Mouse (Mus musculus) kidney, adult 2 months (tissue): ENCODE measurements around the gene Tnnt1. TPM values are rescaled to one million over a fixed set of nuclear protein-coding genes. Genes with fewer than 3 reads are reported as not detected.

ENCODE experiments used
- DNase-seq: peaks from one replicate; pipeline ENCODE4 v3.0.0; 2021
- H3K27ac ChIP-seq: fragments of 200-500 bp; 2 replicates; pipeline ENCODE4 v1.5.1; 2012; ENCODE audit warnings: low read depth, low read length, control low read depth, inconsistent platforms; ENCODE audit not compliant: insufficient read depth
- H3K27me3 ChIP-seq: fragments of 200-500 bp; replicated peaks from 2 replicates; pipeline ENCODE4 v1.6.1; 2012; ENCODE audit warnings: mild to moderate bottlenecking, moderate library complexity, low read length, inconsistent platforms; ENCODE audit not compliant: control insufficient read depth, insufficient read depth
- H3K36me3 ChIP-seq: fragments of 200-500 bp; 2 replicates; pipeline ENCODE4 v1.6.1; 2012; ENCODE audit warnings: mild to moderate bottlenecking, moderate library complexity, low read length, inconsistent platforms; ENCODE audit not compliant: control insufficient read depth, insufficient read depth
- H3K4me1 ChIP-seq: fragments of 200-500 bp; 2 replicates; pipeline ENCODE4 v1.6.1; 2011; ENCODE audit warnings: low read length; ENCODE audit not compliant: control insufficient read depth, insufficient read depth
- H3K4me3 ChIP-seq: fragments of 200-500 bp; 2 replicates; pipeline ENCODE4 v1.5.1; 2011; ENCODE audit warnings: mild to moderate bottlenecking, low read depth, low read length, control low read depth; ENCODE audit not compliant: insufficient read depth
- CTCF ChIP-seq: fragments of 200-500 bp; conservative IDR thresholded peaks from 2 replicates; pipeline ENCODE4 v1.5.1; 2011; ENCODE audit warnings: low read depth, mild to moderate bottlenecking, control low read depth, low read length, moderate library complexity, mixed read lengths; ENCODE audit not compliant: insufficient read depth, insufficient read length
- POLR2A ChIP-seq: fragments of 200-500 bp; IDR thresholded peaks from one replicate; pipeline ENCODE4 v1.6.1; 2011; ENCODE audit warnings: low read depth, low read length, control low read depth
- WGBS: fragments of 180-500 bp; shearing (Covaris S2); methylation state at CpG from one replicate; pipeline ENCODE4 v1.1.7; 2018; 5-methylcytosine and 5-hydroxymethylcytosine counted together
- polyA plus RNA-seq: library from polyadenylated mRNA; depleted of rRNA; stranded (reverse); fragments of >200 nt; gene quantifications from 2 replicates; pipeline ENCODE4 v1.2.3, GENCODE M21; 2012

Tnnt1 gene
- polyA plus RNA-seq, 1 experiment = 3.9 TPM

- peak within 1 kb of the TSS; percentile 93 for H3K27ac ChIP-seq
- peak; percentile 96 for DNase-seq
- no peaks in the 10 kb centered on the region for H3K27me3 ChIP-seq
- H3K4me1 ChIP-seq = peaks cover 13% of the 10 kb centered on the region; the same call in 1 of the 2 replicates
- no peaks in the 10 kb centered on the region for H3K36me3 ChIP-seq
- peak within 1 kb of the TSS; percentile 91 for H3K4me3 ChIP-seq
- TF ChIP-seq CTCF (no peak), POLR2A (no peak)
- 1% methylated on average over 62 of the region's 62 CpGs for WGBS
Measured at GRCm38 (mm10) chr7:4501558-4502397, 14.4 kb downstream of the Tnnt1 start, which contains the start of gene Ppp1r12c. Gene Ppp1r12c (minus strand): TSS chr7:4501680.

- Histone ChIP-seq H3K27ac (peak overlapping the region; percentile 74), H3K4me3 (peak overlapping the region; percentile 91), H3K4me1 (peaks cover 13% of the 10 kb centered on the region; the same call in 1 of the 2 replicates), H3K36me3 (no peaks in the 10 kb centered on the region), H3K27me3 (no peaks in the 10 kb centered on the region)
- TF ChIP-seq POLR2A (no peak), CTCF (no peak)
- WGBS = under 1% methylated on average over 42 of the region's 52 CpGs
- DNase-seq = peak; percentile 32
Measured at GRCm38 (mm10) chr7:4500892-4501471, 15.2 kb downstream of the Tnnt1 start.

- Histone ChIP-seq H3K36me3 (no peaks in the 10 kb centered on the region), H3K4me3 (no peak overlapping the region), H3K27ac (no peak overlapping the region), H3K4me1 (peaks cover 13% of the 10 kb centered on the region; the same call in 1 of the 2 replicates), H3K27me3 (no peaks in the 10 kb centered on the region)
- TF ChIP-seq POLR2A = no peak
- no peak for TF ChIP-seq CTCF
- no peak for DNase-seq
- WGBS = 91% methylated on average over 4 of the region's 4 CpGs
Measured at GRCm38 (mm10) chr7:4499034-4499433, 17.1 kb downstream of the Tnnt1 start.

- DNase-seq = peak; percentile 62
- H3K27me3 ChIP-seq = no peaks in the 10 kb centered on the region
Measured at GRCm38 (mm10) chr7:4498251-4498650, 17.9 kb downstream of the Tnnt1 start.

GRCm38 (mm10) chr7:4497271-4497903 is 18.8 kb downstream of the Tnnt1 start:
- TF ChIP-seq POLR2A (no peak), CTCF (no peak)
- Histone ChIP-seq H3K4me3 (no peak overlapping the region), H3K36me3 (no peaks in the 10 kb centered on the region), H3K27me3 (no peaks in the 10 kb centered on the region), H3K4me1 (peaks cover 13% of the 10 kb centered on the region; the same call in 1 of the 2 replicates), H3K27ac (no peak overlapping the region)
- 87% methylated on average over 9 of the region's 9 CpGs for WGBS
- no peak for DNase-seq

More at GRCm38 (mm10) chr7:4498251-4498650, 17.9 kb downstream of the Tnnt1 start:
- whole genome bisulfite sequencing = 21% methylated on average over 9 of the region's 9 CpGs
- no peak overlapping the region for H3K4me3 ChIP-seq
- TF ChIP-seq CTCF = no peak
- no peak for TF ChIP-seq POLR2A
- peak overlapping the region; percentile 29; the same call in 1 of the 2 replicates for H3K27ac ChIP-seq
- H3K36me3 ChIP-seq = no peaks in the 10 kb centered on the region
- H3K4me1 ChIP-seq = peaks cover 13% of the 10 kb centered on the region; the same call in 1 of the 2 replicates

- WGBS = 90% methylated on average over 3 of the region's 3 CpGs
- no peak for DNase-seq
- TF ChIP-seq POLR2A = no peak
- TF ChIP-seq CTCF = no peak
- no peak overlapping the region for H3K27ac ChIP-seq
- H3K4me3 ChIP-seq = no peak overlapping the region
- peaks cover 13% of the 10 kb centered on the region; the same call in 1 of the 2 replicates for H3K4me1 ChIP-seq
- no peaks in the 10 kb centered on the region for H3K36me3 ChIP-seq
- H3K27me3 ChIP-seq = no peaks in the 10 kb centered on the region
Measured at GRCm38 (mm10) chr7:4496468-4496867, 19.7 kb downstream of the Tnnt1 start.
